Mouse (Mus musculus): ENCODE data around the gene Selenon. TPM values are rescaled to one million over a fixed set of nuclear protein-coding genes. Genes with fewer than 3 reads are reported as not detected.

The Selenon gene
- total and polyA plus RNA-seq, 3 experiments = 0.27 to 1.0 (median 0.64) TPM

- dilution Hi-C loops (cut with MboI; ENCODE audit: extremely low pct_ligation_motif_present, extremely low pct_unique_long_range_greater_than_20kb, low sequenced_read_pairs) (no loop called here), in situ Hi-C loops (cut with MboI; ENCODE audit: low pct_ligation_motif_present, low pct_unique_long_range_greater_than_20kb, low sequenced_read_pairs) (no loop called here)
- Histone ChIP-seq H3K4me2 (ENCODE audit: insufficient read depth, low read depth, poor library complexity, severe bottlenecking) (no peak overlapping the region), H3K9ac (ENCODE audit: insufficient read depth, low read depth) (no peak overlapping the region), H3K4me3 (replicated peaks in 1 of 3; ENCODE audit: low read depth in 2 of 3, low read length in 2 of 3, poor library complexity in 1 of 3) (no peak overlapping the region), H3K36me3 (replicated peaks in 1 of 2; ENCODE audit: control insufficient read depth in 1 of 2, insufficient read depth in 1 of 2, low read length in 1 of 2) (no peaks in the 10 kb centered on the region), H3K9me3 (replicated peaks; ENCODE audit: low read length) (peaks cover 16% of the 10 kb centered on the region), H3K27me3 (replicated peaks) (no peaks in the 10 kb centered on the region), H3K4me1 (ENCODE audit: control insufficient read depth in 1 of 2, insufficient read depth in 2 of 2) (peaks cover 0 to 16% of the 10 kb centered on the region in 2 experiments; a peak in 2 of 4 replicates), H3K79me2 (replicated peaks; ENCODE audit: control insufficient read depth, extremely low read depth, insufficient read depth, poor library complexity, severe bottlenecking) (no peaks in the 10 kb centered on the region), H3K27ac (ENCODE audit: insufficient read depth, low read depth) (no peak overlapping the region)
- no peak for DNase-seq (ENCODE audit: extremely low read depth)
- TF ChIP-seq RAD21 (IDR thresholded peaks at IDR 0.05; ENCODE audit: low read depth, low read length) = no peak
- TF ChIP-seq ZKSCAN1 (IDR thresholded peaks at IDR 0.05; ENCODE audit: borderline replicate concordance, low read depth, low read length) = no peak
- no peak for TF ChIP-seq ZC3H11A (IDR thresholded peaks at IDR 0.05; ENCODE audit: low read depth, low read length)
- no peak for TF ChIP-seq MAFK (IDR thresholded peaks at IDR 0.05; ENCODE audit: insufficient replicate concordance, low read length)
- no peak for TF ChIP-seq BHLHE40 (IDR thresholded peaks at IDR 0.05; ENCODE audit: low read depth, low read length)
- TF ChIP-seq MAZ (IDR thresholded peaks at IDR 0.05; ENCODE audit: low read depth, low read length) = no peak
- no peak for TF ChIP-seq POLR2AphosphoS2 (IDR thresholded peaks at IDR 0.05; ENCODE audit: low read depth, low read length)
- no peak for TF ChIP-seq NRF1 (IDR thresholded peaks at IDR 0.05; ENCODE audit: low read depth, low read length)
- no peak for TF ChIP-seq USF1 (IDR thresholded peaks at IDR 0.05; ENCODE audit: low read depth, low read length)
- TF ChIP-seq IRF4 (IDR thresholded peaks at IDR 0.05; ENCODE audit: low read depth, low read length) = no peak
- TF ChIP-seq CHD2 (IDR thresholded peaks at IDR 0.05; ENCODE audit: low read length) = no peak
Measured at GRCm38 (mm10) chr4:134553631-134554030, 1.7 kb upstream of the Selenon start.

DNA sequence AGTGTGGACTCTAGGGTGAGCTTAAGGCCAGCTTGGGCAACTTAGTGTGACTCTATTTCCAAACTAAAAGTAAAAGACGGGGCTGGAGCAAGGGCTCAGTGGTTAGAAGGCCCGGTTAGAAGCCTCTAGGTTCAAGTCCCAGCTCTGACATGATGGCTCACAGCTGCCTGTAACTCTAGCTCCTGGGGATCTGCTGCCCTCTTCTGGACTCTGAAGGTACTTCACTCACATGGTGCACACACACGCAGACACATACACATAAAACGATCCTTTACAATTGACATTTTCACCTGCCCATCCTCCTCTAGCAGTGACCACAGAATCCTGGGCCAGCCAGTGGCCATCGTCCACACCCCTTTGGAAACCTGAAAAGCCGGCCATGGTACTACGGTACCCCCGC is 2.1 kb downstream of the Selenon start:
- H3K36me3 ChIP-seq (replicated peaks in 1 of 2; ENCODE audit: control insufficient read depth in 1 of 2, insufficient read depth in 1 of 2, low read length in 1 of 2) = no peaks in the 10 kb centered on the region
- H3K4me2 ChIP-seq (ENCODE audit: insufficient read depth, low read depth, poor library complexity, severe bottlenecking) = no peak overlapping the region
- peaks cover 16% of the 10 kb centered on the region for H3K9me3 ChIP-seq (replicated peaks; ENCODE audit: low read length)
- H3K27me3 ChIP-seq (replicated peaks) = no peaks in the 10 kb centered on the region
- H3K4me1 ChIP-seq (ENCODE audit: control insufficient read depth in 1 of 2, insufficient read depth in 2 of 2) = peaks cover 0 to 8% of the 10 kb centered on the region in 2 experiments; a peak in 1 of 4 replicates
- H3K9ac ChIP-seq (ENCODE audit: insufficient read depth, low read depth) = no peak overlapping the region
- in situ Hi-C loops (cut with MboI; ENCODE audit: low pct_ligation_motif_present, low pct_unique_long_range_greater_than_20kb, low sequenced_read_pairs) (loop anchor here (10.0 kb wide), 1 partner anchor 245 kb away; no protein-coding TSS in a partner anchor), dilution Hi-C loops (cut with MboI; ENCODE audit: extremely low pct_ligation_motif_present, extremely low pct_unique_long_range_greater_than_20kb, low sequenced_read_pairs) (no loop called here)
- DNase-seq (ENCODE audit: extremely low read depth) = no peak
- H3K4me3 ChIP-seq (replicated peaks in 1 of 3; ENCODE audit: low read depth in 2 of 3, low read length in 2 of 3, poor library complexity in 1 of 3) = no peak overlapping the region
- H3K79me2 ChIP-seq (replicated peaks; ENCODE audit: control insufficient read depth, extremely low read depth, insufficient read depth, poor library complexity, severe bottlenecking) = no peaks in the 10 kb centered on the region
- 0 out of 4 replicates have a peak, but pooled peaks of 1 of the 2 experiments have one; percentile 5 for TF ChIP-seq CTCF (conservative IDR thresholded peaks at IDR 0.05 in 1 of 2, IDR thresholded peaks at IDR 0.05 in 1 of 2; ENCODE audit: low read depth in 2 of 2, low read length in 2 of 2)
- TF ChIP-seq MAZ (IDR thresholded peaks at IDR 0.05; ENCODE audit: low read depth, low read length) = no peak
- H3K27ac ChIP-seq (ENCODE audit: insufficient read depth, low read depth) = no peak overlapping the region
